Comparison of ENCODE assay signal across 12 mouse cellular contexts in the genomic region with DNA sequence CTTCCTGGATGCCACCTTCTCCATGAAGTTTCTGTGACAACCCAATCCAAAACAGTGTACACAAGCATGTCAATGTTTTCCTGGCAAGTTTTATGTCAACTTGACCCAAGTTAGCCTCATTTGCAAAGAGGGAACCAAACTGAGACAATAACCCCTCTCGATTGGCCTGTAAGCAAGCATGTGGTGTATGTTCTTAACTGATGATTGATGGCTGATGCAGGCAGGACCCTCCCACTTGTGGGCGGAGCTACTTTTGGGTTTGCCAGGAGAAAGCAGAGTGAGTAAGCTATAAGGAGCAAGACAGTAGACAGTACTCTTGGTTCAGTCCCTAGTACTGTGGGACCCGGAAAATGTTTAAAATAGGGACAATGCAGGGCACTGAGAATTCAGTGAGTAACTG. TPM values are rescaled to one million over a fixed set of nuclear protein-coding genes. Genes with fewer than 3 reads are reported as not detected.
DNase-seq lines count a peak whose midpoint lies in the region; ATAC-seq and TF ChIP-seq lines count a peak whose summit lies in the region.
"Had no signal": no experiment of that assay in that cellular context is flagged by ENCODE, and none has a peak within 500 bp of the region (broad histone marks: within the 10 kb centered on the region; RNA-seq: fewer than 3 reads in every experiment).

No protein-coding gene starts in this region.

- no peak overlapping the region for H3K4me3 ChIP-seq in ES-E14 (ENCODE audit: insufficient read depth in 1 of 2, low read depth in 1 of 2, low read length in 2 of 2, poor library complexity in 1 of 2, severe bottlenecking in 1 of 2)
- H3K4me3 ChIP-seq in lung, postnatal 0 days (ENCODE audit: low read depth, low read length) = no peak overlapping the region
- H3K4me3 ChIP-seq in forebrain, embryonic 14.5 days (ENCODE audit: low read depth, low read length) = no peak overlapping the region
- H3K4me3 ChIP-seq: embryonic facial prominence, embryonic 12.5 days; neural tube, embryonic 13.5 days had no signal

- H3K27ac ChIP-seq in ES-E14 (ENCODE audit: insufficient read depth, low read depth, low read length, poor library complexity, severe bottlenecking) = no peak overlapping the region
- H3K27ac ChIP-seq in lung, postnatal 0 days (ENCODE audit: low read length) = no peak overlapping the region
- no peak overlapping the region for H3K27ac ChIP-seq in forebrain, embryonic 14.5 days (ENCODE audit: low read depth, low read length)
- H3K27ac ChIP-seq: embryonic facial prominence, embryonic 12.5 days; neural tube, embryonic 13.5 days had no signal

- H3K9me3 ChIP-seq in ES-E14 (ENCODE audit: control insufficient read depth, insufficient read depth, low read depth, low read length) = no peaks in the 10 kb centered on the region
- no peaks in the 10 kb centered on the region for H3K9me3 ChIP-seq in lung, postnatal 0 days (ENCODE audit: low read length)
- H3K9me3 ChIP-seq in forebrain, embryonic 14.5 days (replicated peaks; ENCODE audit: control insufficient read depth, low read length) = no peaks in the 10 kb centered on the region
- H3K9me3 ChIP-seq: embryonic facial prominence, embryonic 12.5 days; neural tube, embryonic 13.5 days had no signal

- in situ Hi-C loops in ES-E14 (cut with MboI; ENCODE audit: low sequenced_read_pairs in 2 of 2, unreplicated experiment in 2 of 2) = no loop called here

- WGBS in lung, postnatal 0 days = 61% methylated on average over 3 of the region's 3 CpGs
- WGBS in forebrain, embryonic 14.5 days = 72% methylated on average over 3 of the region's 3 CpGs

- ATAC-seq in lung, postnatal 0 days = peak; percentile 46; the same call in 1 of the 2 replicates
- no peak for ATAC-seq in forebrain, embryonic 14.5 days

- no peak overlapping the region for H3K4me2 ChIP-seq in lung, postnatal 0 days (replicated peaks; ENCODE audit: low read depth, low read length)
- no peak overlapping the region for H3K4me2 ChIP-seq in forebrain, embryonic 14.5 days (ENCODE audit: low read length)
- H3K4me2 ChIP-seq: embryonic facial prominence, embryonic 12.5 days; neural tube, embryonic 13.5 days had no signal

- H3K36me3 ChIP-seq in ES-E14 (ENCODE audit: control insufficient read depth, insufficient read depth, low read length, poor library complexity, severe bottlenecking) = no peaks in the 10 kb centered on the region
- H3K36me3 ChIP-seq in lung, postnatal 0 days (ENCODE audit: insufficient read depth, low read length) = no peaks in the 10 kb centered on the region
- no peaks in the 10 kb centered on the region for H3K36me3 ChIP-seq in forebrain, embryonic 14.5 days (ENCODE audit: control insufficient read depth, insufficient read depth, low read length)
- H3K36me3 ChIP-seq: embryonic facial prominence, embryonic 12.5 days; neural tube, embryonic 13.5 days had no signal

- intact Hi-C loops in left cerebral cortex, postnatal 36 days (cut with DNase I) = no loop called here

- no peak for TF ChIP-seq CTCF in lung, postnatal 0 days (IDR thresholded peaks at IDR 0.05)

- no peak for TF ChIP-seq EP300 in lung, postnatal 0 days (IDR thresholded peaks at IDR 0.05)

- peak; percentile 26 for DNase-seq in kidney, postnatal 10 days
- DNase-seq in kidney, adult 8-10 months = no peak
- peak; percentile 65 for DNase-seq in ES-E14 (ENCODE audit: low read depth, low spot score)
- peak; percentile 17 for DNase-seq in embryo, embryonic 9.5 days (ENCODE audit: extremely low spot score)
- DNase-seq in lung, postnatal 0 days (ENCODE audit: low spot score) = peak; percentile 31
- DNase-seq in adrenal gland, postnatal 14 days = no peak
- DNase-seq in forebrain, embryonic 14.5 days (ENCODE audit: low spot score) = no peak
- DNase-seq in left cerebral cortex, postnatal 36 days (ENCODE audit: low spot score in 2 of 2) = no peak
- DNase-seq: left cerebral cortex, postnatal 4 days had no signal

- H3K4me1 ChIP-seq in ES-E14 (ENCODE audit: control insufficient read depth in 2 of 2, insufficient read depth in 2 of 2, low read length in 2 of 2, poor library complexity in 1 of 2) = peaks cover 4 to 10% of the 10 kb centered on the region in 2 experiments; a peak in 2 of 4 replicates
- no peaks in the 10 kb centered on the region for H3K4me1 ChIP-seq in lung, postnatal 0 days (ENCODE audit: insufficient read depth, low read depth, low read length)
- no peaks in the 10 kb centered on the region for H3K4me1 ChIP-seq in forebrain, embryonic 14.5 days (ENCODE audit: control insufficient read depth, insufficient read depth, low read length)
- H3K4me1 ChIP-seq: embryonic facial prominence, embryonic 12.5 days; neural tube, embryonic 13.5 days had no signal

- no peaks in the 10 kb centered on the region for H3K27me3 ChIP-seq in lung, postnatal 0 days (replicated peaks; ENCODE audit: insufficient read depth, low read length)
- no peaks in the 10 kb centered on the region for H3K27me3 ChIP-seq in forebrain, embryonic 14.5 days (replicated peaks; ENCODE audit: control insufficient read depth, insufficient read depth, low read length)
- H3K27me3 ChIP-seq: embryonic facial prominence, embryonic 12.5 days; neural tube, embryonic 13.5 days had no signal

- H3K9ac ChIP-seq in ES-E14 (ENCODE audit: insufficient read depth, low read depth, low read length, poor library complexity, severe bottlenecking) = no peak overlapping the region
- no peak overlapping the region for H3K9ac ChIP-seq in lung, postnatal 0 days (replicated peaks; ENCODE audit: low read depth)
- H3K9ac ChIP-seq in forebrain, embryonic 14.5 days (ENCODE audit: low read length) = no peak overlapping the region
- H3K9ac ChIP-seq: embryonic facial prominence, embryonic 12.5 days; neural tube, embryonic 13.5 days had no signal

TF ChIP-seq in ES-E14, 5 proteins besides CTCF, POLR2A, EP300 and RAD21:
- no peak for TF ChIP-seq CHD2 (IDR thresholded peaks at IDR 0.05; ENCODE audit: low read depth, low read length)
- TF ChIP-seq MAFK (IDR thresholded peaks at IDR 0.05; ENCODE audit: insufficient read depth, low read depth, low read length) = no peak
- TF ChIP-seq HCFC1 (IDR thresholded peaks at IDR 0.05; ENCODE audit: borderline replicate concordance, insufficient read depth, low read length) = no peak
- TF ChIP-seq ZNF384 (IDR thresholded peaks at IDR 0.05; ENCODE audit: low read depth, low read length) = no peak
- no peak for TF ChIP-seq ZC3H11A (IDR thresholded peaks at IDR 0.05; ENCODE audit: borderline replicate concordance, low read depth, low read length)
TF ChIP-seq in ES-E14: peak in this region for 0.

RNA-seq across cellular contexts. Expression of a gene that starts 3.0 kb away (rescaled TPM):
- 7.3 and 8.2 TPM in 2 replicates for total RNA-seq in ES-E14 (2012; rRNA removed)
- polyA plus RNA-seq in lung, postnatal 0 days (2015; fragmentation: Nextera tagmentation; extraction: Ambion mirVana) = not detected in 2 replicates
- 0.56 TPM in 1 of 2 replicates, not detected in the other for total RNA-seq in adrenal gland, postnatal 14 days (2021)
- not detected in 2 replicates for polyA plus RNA-seq in forebrain, embryonic 14.5 days (2014; fragmentation: Nextera tagmentation; extraction: Ambion mirVana)
- total RNA-seq in left cerebral cortex, postnatal 36 days (2021) = not detected
- total RNA-seq: heart, postnatal 14 days; left cerebral cortex, postnatal 4 days had no signal
- polyA plus RNA-seq: embryonic facial prominence, embryonic 12.5 days; neural tube, embryonic 13.5 days had no signal

RNA-seq across cellular contexts. Expression of a gene that starts 23.2 kb away (rescaled TPM):
- total RNA-seq in ES-E14 (2012; rRNA removed) = not detected in 2 replicates
- polyA plus RNA-seq in lung, postnatal 0 days (2015; fragmentation: Nextera tagmentation; extraction: Ambion mirVana) = not detected in 2 replicates
- not detected in 2 replicates for total RNA-seq in adrenal gland, postnatal 14 days (2021)
- not detected in 2 replicates for polyA plus RNA-seq in forebrain, embryonic 14.5 days (2014; fragmentation: Nextera tagmentation; extraction: Ambion mirVana)
- not detected for total RNA-seq in left cerebral cortex, postnatal 36 days (2021)
- total RNA-seq: heart, postnatal 14 days; left cerebral cortex, postnatal 4 days had no signal
- polyA plus RNA-seq: embryonic facial prominence, embryonic 12.5 days; neural tube, embryonic 13.5 days had no signal

RNA-seq across cellular contexts. Expression of a gene that starts 29.6 kb away (rescaled TPM):
- 5.5 and 6.1 TPM in 2 replicates for total RNA-seq in ES-E14 (2012; rRNA removed)
- polyA plus RNA-seq in lung, postnatal 0 days (2015; fragmentation: Nextera tagmentation; extraction: Ambion mirVana) = 19.2 and 20.2 TPM in 2 replicates
- total RNA-seq in adrenal gland, postnatal 14 days (2021) = 15.3 and 17.1 TPM in 2 replicates
- polyA plus RNA-seq in forebrain, embryonic 14.5 days (2014; fragmentation: Nextera tagmentation; extraction: Ambion mirVana) = 8.3 and 10.2 TPM in 2 replicates
- total RNA-seq in left cerebral cortex, postnatal 36 days (2021) = 10 to 100 TPM; 20.9 to 26.9 TPM

RNA-seq across cellular contexts. Expression of a gene that starts 32.2 kb away (rescaled TPM):
- 12.1 and 19.3 TPM in 2 replicates for total RNA-seq in ES-E14 (2012; rRNA removed)
- 3.3 and 3.7 TPM in 2 replicates for polyA plus RNA-seq in lung, postnatal 0 days (2015; fragmentation: Nextera tagmentation; extraction: Ambion mirVana)
- total RNA-seq in adrenal gland, postnatal 14 days (2021) = 16.6 and 20.7 TPM in 2 replicates
- polyA plus RNA-seq in forebrain, embryonic 14.5 days (2014; fragmentation: Nextera tagmentation; extraction: Ambion mirVana) = 3.6 and 4.6 TPM in 2 replicates
- total RNA-seq in left cerebral cortex, postnatal 36 days (2021) = 10 to 100 TPM; 39.7 to 41.9 TPM

RNA-seq across cellular contexts. Expression of a gene that starts 51.7 kb away (rescaled TPM):
- 6.2 and 9.2 TPM in 2 replicates for total RNA-seq in ES-E14 (2012; rRNA removed)
- 81.6 and 88.4 TPM in 2 replicates for polyA plus RNA-seq in lung, postnatal 0 days (2015; fragmentation: Nextera tagmentation; extraction: Ambion mirVana)
- total RNA-seq in adrenal gland, postnatal 14 days (2021) = 21.4 and 28.2 TPM in 2 replicates
- 44.0 and 49.3 TPM in 2 replicates for polyA plus RNA-seq in forebrain, embryonic 14.5 days (2014; fragmentation: Nextera tagmentation; extraction: Ambion mirVana)
- total RNA-seq in left cerebral cortex, postnatal 36 days (2021) = 100 to 1,000 TPM; 233 to 306 TPM

Comparison
In these comparisons a context has a peak if more than half of its experiments do, and no peak if none do; other contexts are left out.
1. DNase-seq: peak in kidney, postnatal 10 days (single experiment), ES-E14 (single experiment), embryo, embryonic 9.5 days (single experiment) and lung, postnatal 0 days (single experiment); none in kidney, adult 8-10 months (0 of 2), adrenal gland, postnatal 14 days (single experiment), forebrain, embryonic 14.5 days (single experiment) and left cerebral cortex, postnatal 36 days (0 of 2).